Mouse (Mus musculus): ENCODE results near the gene Fcrl5.

Gene Fcrl5

DNA sequence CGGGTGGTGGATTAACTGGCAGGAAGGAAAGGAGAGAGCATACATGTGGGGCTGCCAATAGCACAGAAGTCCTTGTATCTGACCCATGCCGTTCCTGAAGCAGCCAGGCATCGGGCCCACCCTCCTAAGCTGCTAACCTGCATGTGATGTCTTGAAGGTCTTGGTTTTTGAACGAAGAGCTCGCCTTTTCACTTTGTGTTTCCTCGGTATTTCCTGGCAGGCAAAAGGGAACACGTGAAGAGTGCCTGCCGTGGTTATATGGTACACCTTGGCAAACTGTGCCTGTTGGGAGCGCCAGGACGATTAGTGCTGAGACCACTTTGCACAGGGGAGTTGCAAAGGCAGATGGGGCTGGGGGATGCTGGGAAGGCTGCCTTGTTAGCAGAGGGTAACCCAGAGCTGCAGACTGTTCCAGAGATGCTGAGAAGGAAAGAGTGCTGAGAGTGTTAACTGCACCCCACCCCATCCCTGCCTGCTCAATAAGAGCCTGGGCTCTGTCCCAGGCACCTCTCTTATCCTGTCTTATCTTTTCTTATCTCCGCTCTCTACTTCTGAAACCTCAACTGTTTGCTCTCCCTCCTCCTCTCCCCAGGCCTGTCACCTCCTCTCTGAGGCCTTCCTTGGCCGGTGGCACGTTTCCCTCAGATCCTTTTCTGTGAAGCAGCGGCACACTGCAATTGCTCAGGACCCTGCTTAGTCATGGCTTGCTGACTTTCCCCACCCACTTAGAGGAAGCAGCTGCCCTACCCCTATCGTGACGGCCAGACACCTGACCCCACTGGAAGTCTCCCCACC lies 76.6 kb downstream of the Fcrl5 start:
- TF ChIP-seq POU5F1 (IDR thresholded peaks at IDR 0.05; ENCODE audit: borderline replicate concordance, low read length) (no peak), CTCF (conservative IDR thresholded peaks at IDR 0.05; ENCODE audit: low read length) (no peak), NANOG (IDR thresholded peaks at IDR 0.05; ENCODE audit: borderline replicate concordance, low read length) (no peak)
- Histone ChIP-seq H3K27me3 (ENCODE audit: insufficient read depth, low read length) (peaks cover 24% of the 10 kb centered on the region; the same call in 1 of the 2 replicates), H3K4me3 (replicated peaks; ENCODE audit: low read length) (peak overlapping the region; percentile 60), H3K4me1 (replicated peaks; ENCODE audit: low read depth, low read length) (peaks cover 37% of the 10 kb centered on the region), H3K36me3 (ENCODE audit: insufficient read depth, low read length) (no peaks in the 10 kb centered on the region), H3K9me3 (ENCODE audit: low read length) (peaks cover 9% of the 10 kb centered on the region; the same call in 1 of the 2 replicates)

DNA sequence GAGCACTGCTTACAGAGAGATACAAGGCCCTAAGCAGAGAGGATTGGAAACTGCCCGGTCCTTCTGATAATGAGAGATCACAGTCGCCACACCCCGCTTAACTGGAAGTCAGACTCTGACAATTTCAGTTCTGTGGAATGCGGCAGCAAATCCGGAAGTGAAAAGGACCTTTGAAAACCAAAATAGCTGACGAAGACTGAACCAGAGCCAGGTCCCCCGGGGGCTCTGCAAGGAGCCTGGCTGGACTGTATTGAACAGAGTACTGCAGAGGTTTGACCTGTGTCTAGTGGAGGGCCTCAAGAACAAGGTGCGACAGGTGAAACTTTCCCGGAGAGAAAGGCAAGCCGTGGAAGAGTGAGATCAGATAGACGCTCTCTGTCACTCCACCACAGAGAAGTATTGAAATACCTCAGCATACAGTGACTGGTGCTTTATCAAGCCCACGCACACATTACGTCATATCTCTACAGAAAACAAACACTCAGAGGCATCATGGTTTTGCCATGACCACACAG lies 80.1 kb downstream of the Fcrl5 start:
- peaks cover 20% of the 10 kb centered on the region for H3K27me3 ChIP-seq (ENCODE audit: insufficient read depth, low read length)
- H3K4me1 ChIP-seq (replicated peaks; ENCODE audit: low read depth, low read length), result peaks cover 24% of the 10 kb centered on the region
- TF ChIP-seq CTCF (conservative IDR thresholded peaks at IDR 0.05; ENCODE audit: low read length), result no peak
- no peak overlapping the region for H3K4me3 ChIP-seq (replicated peaks; ENCODE audit: low read length)
- H3K9me3 ChIP-seq (ENCODE audit: low read length), result peaks cover 9% of the 10 kb centered on the region; the same call in 1 of the 2 replicates
- H3K36me3 ChIP-seq (ENCODE audit: insufficient read depth, low read length), result no peaks in the 10 kb centered on the region

DNA sequence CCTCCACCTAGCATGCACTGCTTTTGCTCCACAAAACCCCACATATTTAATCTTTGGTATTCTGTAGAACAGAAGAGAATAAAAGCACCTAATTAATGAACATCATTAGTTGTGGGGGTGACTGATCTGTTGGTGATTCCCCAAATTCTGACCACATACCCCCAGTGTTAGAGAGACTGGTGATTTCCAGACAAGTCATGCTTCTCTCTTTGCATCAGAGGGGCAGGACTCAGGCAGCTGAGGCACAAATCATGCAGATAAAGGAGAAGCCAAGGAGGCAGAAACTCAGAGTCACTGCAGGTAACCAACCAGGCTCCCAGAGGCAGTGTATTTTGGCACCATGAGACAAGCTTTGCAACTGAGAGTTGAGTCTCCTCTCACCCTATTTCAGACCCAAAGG lies 82.9 kb downstream of the Fcrl5 start:
- H3K36me3 ChIP-seq (ENCODE audit: insufficient read depth, low read length), result no peaks in the 10 kb centered on the region
- H3K4me3 ChIP-seq (replicated peaks; ENCODE audit: low read length), result no peak overlapping the region
- peaks cover 36% of the 10 kb centered on the region for H3K27me3 ChIP-seq (ENCODE audit: insufficient read depth, low read length)
- 0 out of 2 replicates have a peak, but pooled peaks cover 5% of the 10 kb centered on the region for H3K4me1 ChIP-seq (replicated peaks; ENCODE audit: low read depth, low read length)
- no peak for TF ChIP-seq NANOG (IDR thresholded peaks at IDR 0.05; ENCODE audit: borderline replicate concordance, low read length)
- no peak for TF ChIP-seq CTCF (conservative IDR thresholded peaks at IDR 0.05; ENCODE audit: low read length)
- no peak for TF ChIP-seq POU5F1 (IDR thresholded peaks at IDR 0.05; ENCODE audit: borderline replicate concordance, low read length)
- peaks cover 9% of the 10 kb centered on the region; the same call in 1 of the 2 replicates for H3K9me3 ChIP-seq (ENCODE audit: low read length)

DNA sequence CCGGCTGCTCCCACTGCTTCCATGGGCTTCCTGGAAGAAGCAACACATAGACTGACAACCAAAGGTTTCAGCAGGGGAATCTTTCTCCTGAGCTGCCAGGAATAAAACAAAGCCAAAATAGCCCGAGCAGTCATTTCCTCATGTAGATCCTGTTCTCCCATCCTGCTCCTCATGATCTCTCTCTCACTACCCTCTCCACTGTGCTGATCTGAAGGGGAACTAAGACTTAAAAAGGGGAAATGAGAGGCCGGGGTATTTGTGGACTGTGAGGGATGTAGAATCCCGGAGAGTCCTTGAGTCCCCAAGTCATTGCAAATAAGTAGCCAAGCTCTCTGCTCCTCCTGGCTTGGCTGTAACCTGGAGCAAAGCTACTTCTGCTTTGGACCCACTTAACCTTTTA lies 85.6 kb downstream of the Fcrl5 start:
- peaks cover 44% of the 10 kb centered on the region for H3K27me3 ChIP-seq (ENCODE audit: insufficient read depth, low read length)
- no peaks in the 10 kb centered on the region for H3K36me3 ChIP-seq (ENCODE audit: insufficient read depth, low read length)
- H3K4me1 ChIP-seq (replicated peaks; ENCODE audit: low read depth, low read length), result peaks cover 11% of the 10 kb centered on the region
- no peaks in the 10 kb centered on the region for H3K9me3 ChIP-seq (ENCODE audit: low read length)
- TF ChIP-seq CTCF (conservative IDR thresholded peaks at IDR 0.05; ENCODE audit: low read length) (no peak), NANOG (IDR thresholded peaks at IDR 0.05; ENCODE audit: borderline replicate concordance, low read length) (no peak), POU5F1 (IDR thresholded peaks at IDR 0.05; ENCODE audit: borderline replicate concordance, low read length) (no peak)
- no peak overlapping the region for H3K4me3 ChIP-seq (replicated peaks; ENCODE audit: low read length)

DNA sequence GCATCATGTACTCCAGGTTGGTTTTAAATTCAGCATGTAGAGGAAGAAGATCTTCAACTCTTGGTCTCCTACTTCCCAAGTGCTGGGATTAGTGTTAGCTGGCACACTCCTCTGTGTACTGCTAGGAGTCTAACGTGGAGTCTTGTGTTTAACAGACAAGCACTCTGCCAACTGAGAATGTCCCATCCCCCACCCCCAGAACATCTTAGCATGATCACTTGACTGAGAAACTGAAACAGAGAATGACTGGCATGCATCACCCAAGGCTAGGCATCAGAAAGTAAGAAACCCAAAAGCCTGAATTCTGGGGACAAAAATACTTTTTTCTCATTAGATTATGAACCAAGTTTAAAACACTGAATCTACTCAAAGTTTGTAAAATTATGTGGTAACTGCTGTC lies 86.3 kb downstream of the Fcrl5 start:
- TF ChIP-seq CTCF (conservative IDR thresholded peaks at IDR 0.05; ENCODE audit: low read length), result no peak
- no peak for TF ChIP-seq NANOG (IDR thresholded peaks at IDR 0.05; ENCODE audit: borderline replicate concordance, low read length)
- no peak for TF ChIP-seq POU5F1 (IDR thresholded peaks at IDR 0.05; ENCODE audit: borderline replicate concordance, low read length)
- no peaks in the 10 kb centered on the region for H3K9me3 ChIP-seq (ENCODE audit: low read length)
- H3K4me3 ChIP-seq (replicated peaks; ENCODE audit: low read length), result no peak overlapping the region
- H3K4me1 ChIP-seq (replicated peaks; ENCODE audit: low read depth, low read length), result peaks cover 18% of the 10 kb centered on the region
- H3K36me3 ChIP-seq (ENCODE audit: insufficient read depth, low read length), result 0 out of 2 replicates have a peak, but pooled peaks cover 2% of the 10 kb centered on the region
- peaks cover 40% of the 10 kb centered on the region for H3K27me3 ChIP-seq (ENCODE audit: insufficient read depth, low read length)

DNA sequence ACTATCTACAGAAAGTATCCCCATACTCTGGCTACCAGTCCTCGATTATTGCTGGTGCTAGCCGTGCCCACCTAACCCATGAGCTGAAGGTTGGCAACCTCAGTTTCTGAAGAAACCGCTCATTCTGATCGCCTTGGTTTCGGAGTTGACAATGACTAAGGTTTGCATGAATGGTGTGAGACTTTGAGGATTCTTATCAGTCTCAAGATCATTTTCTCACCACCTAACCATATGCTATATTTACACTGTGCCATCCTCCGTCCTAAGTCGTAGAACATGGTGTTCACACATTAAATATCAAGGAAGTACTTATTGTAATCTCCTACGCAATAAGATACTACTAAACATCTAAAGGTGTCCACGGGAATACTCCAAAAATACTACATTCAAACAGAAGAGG lies 88.1 kb downstream of the Fcrl5 start:
- TF ChIP-seq CTCF (conservative IDR thresholded peaks at IDR 0.05; ENCODE audit: low read length), result no peak
- TF ChIP-seq POU5F1 (IDR thresholded peaks at IDR 0.05; ENCODE audit: borderline replicate concordance, low read length), result no peak
- no peak for TF ChIP-seq NANOG (IDR thresholded peaks at IDR 0.05; ENCODE audit: borderline replicate concordance, low read length)
- Histone ChIP-seq H3K4me3 (replicated peaks; ENCODE audit: low read length) (no peak overlapping the region), H3K4me1 (replicated peaks; ENCODE audit: low read depth, low read length) (peaks cover 23% of the 10 kb centered on the region), H3K36me3 (ENCODE audit: insufficient read depth, low read length) (peaks cover 20% of the 10 kb centered on the region), H3K9me3 (ENCODE audit: low read length) (no peaks in the 10 kb centered on the region), H3K27me3 (ENCODE audit: insufficient read depth, low read length) (peaks cover 33% of the 10 kb centered on the region)

DNA sequence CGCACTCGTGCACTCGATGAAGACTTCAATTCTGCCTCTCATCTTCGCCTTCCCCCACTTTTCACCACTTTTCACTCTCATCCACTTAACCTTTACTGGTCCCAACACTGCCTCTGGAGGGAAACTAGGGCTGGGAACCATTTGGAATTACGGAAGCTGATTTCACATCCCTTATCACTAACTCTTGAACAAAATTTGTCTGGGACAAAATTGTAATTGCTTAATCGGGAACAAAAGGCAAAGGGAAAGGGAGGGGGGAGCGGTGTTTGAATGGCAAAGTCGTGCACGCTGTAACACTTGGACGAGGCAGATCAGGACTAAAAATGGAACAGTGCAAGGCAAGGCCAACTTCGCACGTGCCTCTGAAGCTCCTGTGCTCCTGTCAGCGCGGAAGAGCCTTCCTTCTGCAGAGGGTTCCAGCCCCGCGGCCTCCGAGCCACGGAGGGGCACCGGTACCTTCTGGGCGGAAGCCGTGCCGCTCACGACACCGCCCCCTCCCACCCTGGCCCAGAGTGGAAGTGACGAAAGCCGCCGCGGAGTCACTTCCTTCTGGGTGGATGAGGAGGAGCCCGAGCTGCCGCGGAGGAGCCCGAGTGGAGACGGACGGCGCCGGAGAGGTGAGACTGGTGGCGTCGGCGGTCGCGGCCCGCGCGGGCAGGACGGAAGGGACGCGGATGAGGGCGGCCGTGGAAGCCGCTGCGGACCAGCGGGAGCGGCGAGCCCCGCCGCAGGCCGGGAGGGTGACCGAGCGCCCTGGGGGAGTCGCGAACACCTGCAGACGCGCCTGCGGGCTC lies 89.7 kb downstream of the Fcrl5 start, which contains the start of gene Etv3:
Gene Etv3, plus strand, starts transcription at position 365 of the 794 bp plus-strand sequence.
- TF ChIP-seq POU5F1 (IDR thresholded peaks at IDR 0.05; ENCODE audit: borderline replicate concordance, low read length) (no peak), CTCF (conservative IDR thresholded peaks at IDR 0.05; ENCODE audit: low read length) (no peak), NANOG (IDR thresholded peaks at IDR 0.05; ENCODE audit: borderline replicate concordance, low read length) (no peak)
- Histone ChIP-seq H3K9me3 (ENCODE audit: low read length) (no peaks in the 10 kb centered on the region), H3K4me1 (replicated peaks; ENCODE audit: low read depth, low read length) (peaks cover 23% of the 10 kb centered on the region), H3K27me3 (ENCODE audit: insufficient read depth, low read length) (peaks cover 28% of the 10 kb centered on the region), H3K4me3 (replicated peaks; ENCODE audit: low read length) (peak within 1 kb of the TSS; percentile 95), H3K36me3 (ENCODE audit: insufficient read depth, low read length) (peaks cover 36% of the 10 kb centered on the region)

DNA sequence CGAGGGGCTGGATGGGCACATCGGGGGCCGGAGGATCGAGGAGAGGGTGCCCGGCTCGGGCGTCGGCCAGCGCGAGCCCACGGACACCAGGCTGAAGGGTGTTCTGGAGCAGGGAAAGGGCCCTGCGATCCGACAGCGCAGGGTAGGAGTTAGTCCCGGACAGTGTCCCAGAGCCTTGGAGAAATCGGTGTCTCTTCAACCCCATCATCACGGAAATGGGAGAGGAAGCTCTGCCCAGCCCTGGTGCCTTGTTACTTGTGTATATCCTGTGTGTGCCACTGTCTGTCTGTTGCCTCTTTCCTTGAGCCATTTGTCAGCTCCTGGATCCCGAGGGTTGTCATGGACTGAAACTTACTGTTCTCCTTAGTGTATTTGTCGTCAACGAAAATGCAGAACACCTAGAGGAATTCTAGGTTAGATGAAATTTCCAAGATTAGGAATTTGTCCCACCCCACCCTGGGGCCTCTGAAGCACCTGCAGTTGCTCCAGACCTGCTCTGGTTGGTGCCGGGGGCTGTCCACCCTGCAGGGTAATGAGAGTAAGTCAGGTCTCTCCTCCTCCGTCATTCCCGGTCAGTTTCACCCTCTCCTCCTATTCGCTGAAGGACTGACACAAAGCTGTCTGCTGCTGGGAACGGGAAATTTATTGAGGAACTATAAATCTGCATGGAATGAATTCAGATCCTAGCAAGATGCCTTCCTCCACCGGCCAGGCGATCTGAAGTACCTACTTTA lies 90.4 kb downstream of the Fcrl5 start:
- peaks cover 26% of the 10 kb centered on the region for H3K27me3 ChIP-seq (ENCODE audit: insufficient read depth, low read length)
- no peak for TF ChIP-seq POU5F1 (IDR thresholded peaks at IDR 0.05; ENCODE audit: borderline replicate concordance, low read length)
- TF ChIP-seq CTCF (conservative IDR thresholded peaks at IDR 0.05; ENCODE audit: low read length), result no peak
- TF ChIP-seq NANOG (IDR thresholded peaks at IDR 0.05; ENCODE audit: borderline replicate concordance, low read length), result no peak
- no peaks in the 10 kb centered on the region for H3K9me3 ChIP-seq (ENCODE audit: low read length)
- H3K4me1 ChIP-seq (replicated peaks; ENCODE audit: low read depth, low read length), result peaks cover 23% of the 10 kb centered on the region
- peak overlapping the region; percentile 95 for H3K4me3 ChIP-seq (replicated peaks; ENCODE audit: low read length)
- H3K36me3 ChIP-seq (ENCODE audit: insufficient read depth, low read length), result peaks cover 43% of the 10 kb centered on the region

All from E14TG2a.4 (cell line).